Mouse (Mus musculus) thymus, adult 2 months (tissue): ENCODE results near the gene Myh6. TPM values are rescaled to one million over a fixed set of nuclear protein-coding genes. Genes with fewer than 3 reads are reported as not detected.

Experiments
- DNase-seq: peaks from one replicate; pipeline ENCODE4 v3.0.0; 2021
- H3K27ac ChIP-seq: fragments of 200-500 bp; 2 replicates; pipeline ENCODE4 v1.5.1; 2012; ENCODE audit warnings: low read length, control low read depth; ENCODE audit not compliant: control insufficient read depth, insufficient read depth
- H3K27me3 ChIP-seq: fragments of 200-500 bp; 2 replicates; pipeline ENCODE4 v1.6.1; 2012; ENCODE audit warnings: mild to moderate bottlenecking, low read length, moderate library complexity, mixed read lengths; ENCODE audit not compliant: control insufficient read depth, insufficient read depth
- H3K36me3 ChIP-seq: fragments of 200-500 bp; 2 replicates; pipeline ENCODE4 v1.6.1; 2012; ENCODE audit warnings: mild to moderate bottlenecking, low read length, moderate library complexity; ENCODE audit not compliant: control insufficient read depth, insufficient read depth
- H3K4me1 ChIP-seq: fragments of 200-500 bp; replicated peaks from 2 replicates; pipeline ENCODE4 v1.6.1; 2012; ENCODE audit warnings: low read length; ENCODE audit not compliant: control insufficient read depth, insufficient read depth
- H3K4me3 ChIP-seq: fragments of 200-500 bp; 2 replicates; pipeline ENCODE4 v1.5.1; 2012; ENCODE audit warnings: mild to moderate bottlenecking, low read length, control low read depth, moderate library complexity; ENCODE audit not compliant: control insufficient read depth, insufficient read depth
- CTCF ChIP-seq: fragments of 200-500 bp; IDR thresholded peaks from 2 replicates; pipeline ENCODE4 v1.5.1; 2012; ENCODE audit warnings: mild to moderate bottlenecking, control low read depth, low read length, moderate library complexity, borderline replicate concordance; ENCODE audit not compliant: control insufficient read depth, poor library complexity, insufficient read depth; ENCODE audit errors: extremely low read depth
- POLR2A ChIP-seq: fragments of 200-500 bp; IDR thresholded peaks from 2 replicates; pipeline ENCODE4 v1.6.1; 2012; ENCODE audit warnings: mild to moderate bottlenecking, low read length, control low read depth, moderate library complexity; ENCODE audit not compliant: control insufficient read depth, poor library complexity, insufficient read depth; ENCODE audit errors: extremely low read depth
- WGBS: fragments of 180-500 bp; shearing (Covaris S2); methylation state at CpG from one replicate; pipeline ENCODE4 v1.1.7; 2018; 5-methylcytosine and 5-hydroxymethylcytosine counted together
- polyA plus RNA-seq: library from polyadenylated mRNA; depleted of rRNA; stranded (reverse); fragments of >200 nt; gene quantifications from 2 replicates; pipeline ENCODE4 v1.2.3, GENCODE M21; 2012

The Myh6 gene
- polyA plus RNA-seq, 1 experiment = 159 TPM

- Histone ChIP-seq H3K27ac (peak within 1 kb of the TSS; percentile 4; the same call in 1 of the 2 replicates), H3K4me1 (no peaks in the 10 kb centered on the region), H3K4me3 (peak within 1 kb of the TSS; percentile 11), H3K36me3 (no peaks in the 10 kb centered on the region), H3K27me3 (peaks cover 10% of the 10 kb centered on the region)
- DNase-seq = no peak
- TF ChIP-seq CTCF (no peak), POLR2A (no peak)
- WGBS = 15% methylated on average over 57 of the region's 57 CpGs
Measured at GRCm38 (mm10) chr14:54925349-54926342, 41.1 kb downstream of the Myh6 start, which contains the start of gene Efs. Efs (minus strand) TSS chr14:54926126.

DNA sequence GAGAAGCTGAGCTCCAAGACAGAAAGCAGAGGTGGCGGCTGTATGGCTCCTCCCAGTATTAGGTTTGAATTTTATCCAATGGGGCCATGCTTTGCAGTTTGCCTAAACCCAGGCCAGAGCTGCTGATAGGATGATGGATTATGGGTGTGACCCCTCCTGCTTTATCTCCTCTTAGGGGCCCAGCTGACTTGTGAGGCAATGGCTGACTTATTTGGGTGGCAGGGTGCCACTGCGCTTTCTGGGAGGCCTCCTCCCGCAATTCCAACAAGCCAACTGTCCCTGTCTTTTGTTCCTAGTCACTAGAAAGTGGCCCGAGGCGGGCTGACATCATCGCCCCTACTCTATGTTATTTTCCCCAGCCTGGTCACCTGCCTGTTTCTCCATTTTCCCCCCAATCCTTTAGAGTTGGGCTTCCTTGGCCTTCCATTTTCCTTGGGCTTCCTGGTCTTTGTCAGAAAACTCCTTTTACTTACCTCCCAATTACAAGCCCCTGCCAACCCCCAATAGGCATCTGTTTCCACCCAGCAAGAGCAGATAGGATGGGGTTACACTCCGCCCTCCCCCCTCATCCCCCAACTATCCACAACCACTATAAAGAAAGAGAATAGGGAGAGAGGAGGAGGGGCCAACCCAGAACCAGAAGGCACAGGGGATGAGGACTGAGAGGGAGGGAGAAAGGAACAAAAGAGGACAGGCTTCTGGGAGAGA lies 41.9 kb downstream of the Myh6 start:
- no peak for DNase-seq

DNA sequence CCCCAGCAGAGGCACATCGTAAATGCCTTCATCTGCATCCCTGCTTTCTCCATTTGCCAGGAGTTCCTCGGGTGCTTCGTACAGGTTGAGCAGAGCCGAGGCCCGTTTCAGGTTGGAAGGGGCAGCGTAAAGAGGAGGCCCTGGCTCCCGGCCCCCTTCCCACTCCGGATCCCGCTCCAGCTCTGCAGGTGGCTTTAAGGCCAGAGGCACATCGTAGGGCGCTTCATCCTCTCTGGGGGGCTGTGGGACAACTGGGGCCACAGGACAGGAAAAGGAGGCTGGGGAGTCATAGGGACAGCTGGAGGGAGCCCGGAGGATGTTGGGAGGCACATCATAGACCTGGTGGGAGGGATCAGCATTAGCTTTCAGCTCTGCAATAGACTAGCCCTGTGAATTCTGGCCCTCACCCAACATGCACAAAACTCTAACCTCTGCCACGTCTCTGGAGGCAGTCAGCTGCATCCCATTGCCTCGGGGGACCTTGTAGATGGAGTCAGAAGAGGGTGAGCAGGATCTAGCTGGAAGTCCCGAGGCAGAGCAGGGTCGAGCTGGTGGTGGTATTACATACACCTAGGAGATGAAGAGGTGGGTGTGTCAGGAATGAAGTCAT lies 46.5 kb downstream of the Myh6 start:
- Histone ChIP-seq H3K27me3 (no peaks in the 10 kb centered on the region), H3K4me1 (no peaks in the 10 kb centered on the region), H3K36me3 (no peaks in the 10 kb centered on the region), H3K27ac (no peak overlapping the region), H3K4me3 (no peak overlapping the region)
- DNase-seq = no peak
- TF ChIP-seq POLR2A = no peak
- TF ChIP-seq CTCF = no peak
- WGBS = 93% methylated on average over 16 of the region's 16 CpGs

More for the DNA sequence above, 41.9 kb downstream of the Myh6 start:
- H3K27ac ChIP-seq = no peak overlapping the region
- 89% methylated on average over 7 of the region's 7 CpGs for WGBS
- peaks cover 10% of the 10 kb centered on the region for H3K27me3 ChIP-seq
- H3K4me1 ChIP-seq = no peaks in the 10 kb centered on the region
- TF ChIP-seq CTCF = no peak
- no peaks in the 10 kb centered on the region for H3K36me3 ChIP-seq
- no peak overlapping the region for H3K4me3 ChIP-seq

DNA sequence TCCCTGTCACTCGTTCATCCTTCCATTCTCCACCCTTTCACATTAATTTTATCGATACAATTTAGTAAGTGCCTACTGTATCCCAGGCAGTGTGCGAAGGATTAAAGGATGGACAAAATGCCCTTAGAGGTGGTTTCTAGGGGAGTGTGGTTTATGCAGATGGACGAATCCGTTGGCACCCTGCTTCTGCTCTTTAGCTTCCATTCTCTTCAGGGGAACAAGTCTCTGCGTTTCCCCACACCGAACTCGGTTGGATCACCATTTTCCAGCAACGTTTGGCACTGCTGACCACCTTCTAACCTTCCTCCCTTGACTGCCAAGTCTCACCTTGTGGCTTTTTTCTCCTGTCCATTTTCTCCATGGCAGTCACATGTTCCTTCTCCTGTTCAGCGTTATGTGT lies 53.4 kb downstream of the Myh6 start:
- DNase-seq = no peak
- WGBS = 23% methylated on average over 10 of the region's 10 CpGs
- TF ChIP-seq POLR2A = no peak
- TF ChIP-seq CTCF = no peak

DNA sequence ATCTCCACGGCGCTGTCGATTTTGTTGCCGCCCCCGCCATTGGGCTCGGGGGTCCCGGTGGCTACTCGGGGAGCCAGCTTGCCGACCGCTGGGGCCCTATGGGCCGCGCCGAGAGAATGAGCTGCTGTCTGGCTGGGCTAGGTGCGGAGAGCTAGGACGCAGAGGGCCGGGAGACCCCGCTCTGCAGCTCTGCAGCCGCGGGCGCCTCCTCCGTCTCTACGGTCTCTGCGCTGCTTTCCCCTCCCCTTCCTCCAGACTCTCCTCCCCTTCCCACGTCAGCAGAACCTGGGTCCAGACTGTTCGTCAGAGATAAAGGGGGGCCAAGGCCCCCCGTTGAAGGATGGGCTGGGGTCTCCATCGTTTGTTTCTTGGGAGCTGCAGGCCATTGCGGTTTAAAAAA lies 53.8 kb downstream of the Myh6 start, which contains the start of gene Slc22a17:
TSS of gene Slc22a17 (minus strand) at position 247 of the 400 bp plus-strand sequence.
- H3K36me3 ChIP-seq = no peaks in the 10 kb centered on the region
- H3K4me1 ChIP-seq = peaks cover 5% of the 10 kb centered on the region; the same call in 1 of the 2 replicates
- H3K27ac ChIP-seq = no peak within 1 kb of the TSS
- peak; percentile 52 for DNase-seq
- under 1% methylated on average over 26 of the region's 28 CpGs for WGBS
- H3K27me3 ChIP-seq = no peaks in the 10 kb centered on the region
- peak within 1 kb of the TSS; percentile 80 for H3K4me3 ChIP-seq
- TF ChIP-seq CTCF = no peak
- no peak; the same call in 1 of the 2 replicates for TF ChIP-seq POLR2A

More for the DNA sequence above, 53.4 kb downstream of the Myh6 start:
- H3K27me3 ChIP-seq = no peaks in the 10 kb centered on the region
- H3K4me1 ChIP-seq = peaks cover 5% of the 10 kb centered on the region; the same call in 1 of the 2 replicates
- no peak overlapping the region for H3K4me3 ChIP-seq
- no peaks in the 10 kb centered on the region for H3K36me3 ChIP-seq
- H3K27ac ChIP-seq = no peak overlapping the region

- H3K27me3 ChIP-seq = no peaks in the 10 kb centered on the region
- no peaks in the 10 kb centered on the region for H3K36me3 ChIP-seq
- peaks cover 5% of the 10 kb centered on the region; the same call in 1 of the 2 replicates for H3K4me1 ChIP-seq
- TF ChIP-seq CTCF = no peak
- TF ChIP-seq POLR2A = no peak
- H3K27ac ChIP-seq = no peak overlapping the region
- 14% methylated on average over 58 of the region's 69 CpGs for WGBS
- no peak for DNase-seq
- peak overlapping the region; percentile 80 for H3K4me3 ChIP-seq
Measured at GRCm38 (mm10) chr14:54912109-54912850, 54.4 kb downstream of the Myh6 start.
